Mouse (Mus musculus) retina, postnatal 1 day (tissue): ENCODE results near the gene Ubxn11.

Source experiments
- DNase-seq: peaks from one replicate; pipeline ENCODE4 v3.0.0-alpha.2; 2012

Ubxn11 gene

GRCm38 (mm10) chr4:134154354-134154753, 52.0 kb downstream of the Ubxn11 start:
- no peak for DNase-seq

- no peak for DNase-seq
These were observed 53.2 kb downstream of the Ubxn11 start for GRCm38 (mm10) chr4:134155531-134155930.

- no peak for DNase-seq
These were observed 53.6 kb downstream of the Ubxn11 start for GRCm38 (mm10) chr4:134155961-134156465.

- DNase-seq: no peak
These were observed 54.4 kb downstream of the Ubxn11 start for GRCm38 (mm10) chr4:134156744-134157143.

- DNase-seq: peak; percentile 2
These were observed 55.2 kb downstream of the Ubxn11 start for GRCm38 (mm10) chr4:134157558-134157957.

- no peak for DNase-seq
These were observed 56.4 kb downstream of the Ubxn11 start for GRCm38 (mm10) chr4:134158774-134159173.

- peak; percentile 50 for DNase-seq
These were observed 57.7 kb downstream of the Ubxn11 start for GRCm38 (mm10) chr4:134160071-134160470.

- DNase-seq: no peak
These were observed 62.2 kb downstream of the Ubxn11 start for GRCm38 (mm10) chr4:134164591-134164990.

GRCm38 (mm10) chr4:134165024-134165423, 62.7 kb downstream of the Ubxn11 start:
- no peak for DNase-seq

- DNase-seq: no peak
These were observed 63.4 kb downstream of the Ubxn11 start for GRCm38 (mm10) chr4:134165548-134166465.

GRCm38 (mm10) chr4:134166906-134167305, 64.5 kb downstream of the Ubxn11 start:
- DNase-seq: no peak

GRCm38 (mm10) chr4:134172391-134172790, 70.0 kb downstream of the Ubxn11 start:
- DNase-seq: no peak
